Mouse (Mus musculus): Measurements from ENCODE around the gene Klf7.

The Klf7 gene

GRCm38 (mm10) chr1:64021986-64022385, 100.1 kb downstream of the Klf7 start:
- DNase-seq (ENCODE audit: low spot score in 2 of 2), result no peak

GRCm38 (mm10) chr1:64020672-64021635, 101.1 kb downstream of the Klf7 start:
- peak; percentile 35 to 59 for DNase-seq (ENCODE audit: low spot score in 2 of 2)

DNA sequence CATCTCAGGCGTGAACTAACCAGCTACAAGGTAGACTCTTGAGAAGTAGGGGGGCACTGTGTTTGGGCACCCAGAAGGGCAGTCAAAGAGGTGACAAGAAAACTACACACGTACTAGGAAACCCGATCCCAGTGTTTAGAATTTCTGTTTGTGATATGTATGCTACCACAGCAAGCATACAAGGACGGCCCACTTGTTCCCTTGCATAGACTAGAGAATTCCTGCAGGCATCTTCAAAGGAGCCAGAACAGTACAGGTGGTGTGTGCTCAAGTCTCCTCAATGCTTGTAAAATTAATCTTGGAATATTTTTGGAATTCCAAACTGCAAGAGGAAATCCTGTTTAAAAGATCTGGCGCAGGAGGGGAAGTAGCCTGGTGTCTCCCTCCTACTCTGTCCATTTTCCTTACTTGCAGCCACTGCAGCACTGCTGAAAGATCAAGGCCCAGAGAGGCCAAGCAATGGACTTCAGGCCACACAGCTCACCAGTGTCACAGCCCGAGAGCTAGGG, 102.9 kb downstream of the Klf7 start:
- no peak for DNase-seq (ENCODE audit: low spot score in 2 of 2)

GRCm38 (mm10) chr1:64018466-64019077, 103.5 kb downstream of the Klf7 start:
- no peak for DNase-seq (ENCODE audit: low spot score in 2 of 2)

DNA sequence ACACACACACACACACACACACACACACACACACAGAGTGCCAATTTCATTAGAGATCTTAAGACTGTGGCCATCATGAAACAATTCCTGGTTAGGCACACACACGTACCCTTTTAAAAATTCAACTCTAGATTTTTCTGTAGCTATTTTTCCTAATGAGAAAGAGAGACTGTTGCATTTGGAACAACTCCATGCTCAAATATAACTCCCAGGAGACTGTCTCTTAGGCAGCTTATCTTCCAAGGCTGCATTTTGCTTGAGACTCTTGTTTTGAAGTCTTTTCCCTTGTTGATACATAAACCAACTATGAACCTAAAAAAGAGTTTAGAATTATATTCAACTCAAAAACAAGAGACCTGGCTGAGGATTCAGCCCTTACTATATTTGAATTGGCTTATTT, 108.0 kb downstream of the Klf7 start:
- DNase-seq (ENCODE audit: low spot score in 2 of 2), result no peak

- no peak for DNase-seq (ENCODE audit: low spot score in 2 of 2)
These were observed 113.1 kb downstream of the Klf7 start for GRCm38 (mm10) chr1:64008994-64009393.

DNA sequence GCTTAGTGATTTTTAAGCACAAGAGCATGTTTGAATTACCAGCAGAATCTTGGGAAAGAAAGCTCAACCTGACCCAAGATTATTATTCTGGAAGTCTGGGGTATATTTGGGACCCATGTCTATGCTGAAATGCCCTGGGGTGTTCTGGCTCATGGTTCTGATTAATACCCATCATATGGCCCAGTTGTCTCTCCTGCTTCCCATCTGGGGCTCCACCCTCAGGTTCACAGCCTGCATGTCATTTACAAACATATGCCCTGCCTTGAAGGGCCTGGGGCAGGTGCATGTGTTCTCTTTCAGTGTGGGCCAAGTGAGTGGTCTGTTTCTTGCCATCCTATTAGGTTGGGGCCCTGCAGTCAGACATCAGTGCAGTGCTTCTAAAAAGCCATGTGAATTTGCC, 114.1 kb downstream of the Klf7 start:
- no peak for DNase-seq (ENCODE audit: low spot score in 2 of 2)

DNA sequence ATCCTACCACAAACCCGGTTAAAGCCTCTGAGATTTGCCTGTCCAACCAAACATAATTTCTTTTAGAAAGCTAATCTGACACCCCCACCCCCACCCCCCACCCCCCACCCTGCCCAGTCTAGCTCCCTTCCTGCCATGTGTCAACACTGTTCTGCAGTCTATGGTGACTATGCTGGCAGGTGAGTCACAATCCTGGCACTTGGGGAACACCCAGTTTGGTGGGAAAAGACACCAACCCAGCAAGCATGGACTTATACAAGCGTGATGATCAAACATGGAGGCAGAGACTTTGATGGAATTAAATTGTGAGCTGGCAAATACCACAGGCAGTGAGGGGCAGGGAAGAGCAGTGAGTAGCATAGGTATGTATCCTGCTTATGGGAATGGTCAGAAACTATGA, 116.9 kb downstream of the Klf7 start:
- no peak for DNase-seq (ENCODE audit: low spot score in 2 of 2)

- DNase-seq (ENCODE audit: low spot score in 2 of 2), result no peak
These were observed 118.4 kb downstream of the Klf7 start for GRCm38 (mm10) chr1:64003525-64004291.

- no peak for DNase-seq (ENCODE audit: low spot score in 2 of 2)
These were observed 120.0 kb downstream of the Klf7 start for GRCm38 (mm10) chr1:64002036-64002435.

- no peak for DNase-seq (ENCODE audit: low spot score in 2 of 2)
These were observed 121.5 kb downstream of the Klf7 start for GRCm38 (mm10) chr1:64000597-64000996.

- peak in 1 of 2 experiments; percentile 37 for DNase-seq (ENCODE audit: low spot score in 2 of 2)
These were observed 122.6 kb downstream of the Klf7 start for GRCm38 (mm10) chr1:63999481-63999880.

- no peak for DNase-seq (ENCODE audit: low spot score in 2 of 2)
These were observed 123.2 kb downstream of the Klf7 start for GRCm38 (mm10) chr1:63998901-63999300.

GRCm38 (mm10) chr1:63998139-63998538, 123.9 kb downstream of the Klf7 start:
- DNase-seq (ENCODE audit: low spot score in 2 of 2), result no peak

DNA sequence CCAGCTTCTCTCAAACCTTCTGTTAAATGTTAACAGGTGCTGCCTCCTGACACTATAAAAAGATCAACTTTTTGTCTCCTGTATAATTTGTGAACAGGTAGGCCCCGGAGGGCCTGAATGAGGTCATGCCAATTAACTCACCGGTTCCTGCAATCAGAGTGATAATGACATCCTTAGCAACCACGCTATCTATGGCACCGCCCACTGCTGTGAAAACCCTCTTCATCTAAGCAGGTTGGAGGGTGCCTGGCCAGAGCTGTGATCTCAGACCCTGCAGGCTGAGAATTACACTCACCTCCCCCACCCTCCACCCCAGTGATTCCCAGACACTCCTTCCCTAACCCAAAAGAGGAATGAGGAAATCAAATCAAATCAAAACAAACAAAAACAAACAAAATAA, 126.3 kb downstream of the Klf7 start:
- DNase-seq (ENCODE audit: low spot score in 2 of 2), result no peak

GRCm38 (mm10) chr1:63995137-63995492, 127.0 kb downstream of the Klf7 start:
- DNase-seq (ENCODE audit: low spot score in 2 of 2), result no peak

- DNase-seq (ENCODE audit: low spot score in 2 of 2), result peak in 1 of 2 experiments; percentile 44
These were observed 127.6 kb downstream of the Klf7 start for GRCm38 (mm10) chr1:63994248-63995136.

- DNase-seq (ENCODE audit: low spot score in 2 of 2), result no peak
These were observed 129.6 kb downstream of the Klf7 start for GRCm38 (mm10) chr1:63992506-63992905.

- no peak for DNase-seq (ENCODE audit: low spot score in 2 of 2)
These were observed 131.7 kb downstream of the Klf7 start for GRCm38 (mm10) chr1:63990416-63990815.

DNA sequence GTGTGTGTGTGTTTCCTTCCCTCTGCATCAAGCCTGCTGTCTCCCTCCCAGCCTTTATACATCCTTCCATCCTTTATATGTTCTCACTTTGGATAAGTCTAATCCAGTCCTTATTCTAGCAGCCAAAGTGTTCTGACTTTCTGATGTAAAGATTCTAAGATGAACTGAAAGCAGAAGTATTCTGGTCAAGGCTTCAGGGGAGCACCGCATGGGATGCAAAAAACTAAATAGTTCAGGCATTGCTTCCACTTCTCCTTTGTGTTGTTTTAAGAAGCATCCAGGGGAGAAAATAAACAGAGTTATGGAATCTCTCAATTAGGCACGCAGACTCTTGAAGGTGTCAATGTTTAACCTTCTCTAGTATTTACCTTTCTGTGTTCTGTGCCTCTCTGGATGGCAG, 141.3 kb downstream of the Klf7 start:
- DNase-seq (ENCODE audit: low spot score in 2 of 2), result no peak

All from left cerebral cortex, adult 9 months (tissue).